Mouse (Mus musculus): ENCODE measurements around the gene Coil. TPM values are rescaled to one million over a fixed set of nuclear protein-coding genes. Genes with fewer than 3 reads are reported as not detected.
"Not testable (repeated sequence)": the region's sequence is repeated elsewhere in the genome, so short reads cannot be mapped to it uniquely, and the experiment has no call there.

Gene Coil
- polyA plus RNA-seq, 1 experiment, result 0.24 TPM

DNA sequence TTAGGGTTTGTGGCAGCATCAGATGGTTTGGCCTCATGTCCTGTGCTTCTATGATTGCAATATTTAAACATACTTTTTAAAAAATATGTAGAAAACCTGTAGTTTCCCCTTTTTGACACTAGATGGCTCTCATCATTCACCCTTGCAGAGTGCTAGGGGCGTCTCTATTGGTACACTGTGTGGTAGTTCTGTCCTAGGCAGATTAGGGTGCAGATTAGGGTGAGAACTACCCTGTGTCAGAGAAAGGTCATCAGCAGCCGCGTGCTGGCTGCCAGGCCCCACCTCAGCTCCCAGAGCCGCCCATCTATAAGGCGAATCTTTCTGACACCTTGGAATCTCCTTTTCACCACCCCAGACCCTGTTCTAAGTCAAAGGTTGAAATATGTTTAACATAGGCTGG lies 19.5 kb downstream of the Coil start:
- H3K9me3 ChIP-seq (ENCODE audit: control insufficient read depth, low read length), result no peaks in the 10 kb centered on the region
- H3K4me3 ChIP-seq (replicated peaks), result no peak overlapping the region
- H3K36me3 ChIP-seq (ENCODE audit: control insufficient read depth), result peaks cover 10% of the 10 kb centered on the region
- no peaks in the 10 kb centered on the region for H3K27me3 ChIP-seq (ENCODE audit: control insufficient read depth)
- H3K4me1 ChIP-seq (ENCODE audit: control insufficient read depth), result peaks cover 5% of the 10 kb centered on the region
- TF ChIP-seq GATA1 (IDR thresholded peaks at IDR 0.05; ENCODE audit: low read length) (no peak), TAL1 (IDR thresholded peaks at IDR 0.05; ENCODE audit: low read length) (no peak)

DNA sequence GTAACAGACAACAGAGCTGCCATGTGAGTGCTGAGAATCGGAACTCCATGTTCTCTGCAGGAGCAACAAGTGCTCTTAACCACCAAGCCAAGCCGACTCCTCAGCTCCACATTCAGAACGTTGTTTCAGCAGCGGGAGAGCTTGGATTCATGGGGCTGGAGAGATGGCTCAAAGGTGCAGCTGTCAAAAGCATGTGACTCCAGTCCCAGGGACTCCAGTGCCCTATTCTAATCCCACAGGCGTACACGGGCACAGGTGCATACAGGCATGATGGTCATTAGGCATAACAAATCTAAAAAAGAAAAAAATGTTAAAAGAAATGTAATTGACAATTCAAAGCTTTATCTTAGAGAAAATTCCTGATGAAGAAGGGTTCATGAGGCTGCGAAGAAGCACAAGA lies 23.1 kb downstream of the Coil start:
- H3K9me3 ChIP-seq (ENCODE audit: control insufficient read depth, low read length), result no peaks in the 10 kb centered on the region
- H3K4me3 ChIP-seq (replicated peaks), result no peak overlapping the region
- H3K36me3 ChIP-seq (ENCODE audit: control insufficient read depth), result peaks cover 3% of the 10 kb centered on the region; the same call in 1 of the 2 replicates
- peaks cover 18% of the 10 kb centered on the region for H3K4me1 ChIP-seq (ENCODE audit: control insufficient read depth)
- no peak for TF ChIP-seq TAL1 (IDR thresholded peaks at IDR 0.05; ENCODE audit: low read length)
- no peak for TF ChIP-seq GATA1 (IDR thresholded peaks at IDR 0.05; ENCODE audit: low read length)
- H3K27me3 ChIP-seq (ENCODE audit: control insufficient read depth), result no peaks in the 10 kb centered on the region

DNA sequence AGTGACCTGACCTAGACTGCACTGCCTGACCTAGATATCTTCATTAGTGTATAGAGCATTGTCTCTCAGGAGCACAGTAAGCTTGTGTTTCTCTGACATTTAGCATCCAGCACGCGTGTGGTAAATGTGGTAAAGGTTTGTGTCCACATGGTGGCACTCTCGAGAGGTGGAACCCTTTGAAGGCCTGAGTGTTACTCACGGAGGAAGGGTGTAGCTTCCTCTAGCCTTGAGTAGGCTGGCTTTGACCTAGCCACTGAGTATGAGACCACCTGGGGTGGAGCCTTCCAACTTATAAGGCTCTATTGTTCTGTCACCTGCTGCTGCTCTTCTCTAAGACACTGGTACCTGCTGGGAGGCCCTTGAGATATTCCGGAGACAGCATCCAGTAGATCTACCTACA lies 23.6 kb downstream of the Coil start:
- no peaks in the 10 kb centered on the region for H3K36me3 ChIP-seq (ENCODE audit: control insufficient read depth)
- no peak overlapping the region for H3K4me3 ChIP-seq (replicated peaks)
- H3K27me3 ChIP-seq (ENCODE audit: control insufficient read depth), result no peaks in the 10 kb centered on the region
- H3K9me3 ChIP-seq (ENCODE audit: control insufficient read depth, low read length), result no peaks in the 10 kb centered on the region
- peaks cover 22% of the 10 kb centered on the region for H3K4me1 ChIP-seq (ENCODE audit: control insufficient read depth)
- no peak for TF ChIP-seq GATA1 (IDR thresholded peaks at IDR 0.05; ENCODE audit: low read length)
- no peak for TF ChIP-seq TAL1 (IDR thresholded peaks at IDR 0.05; ENCODE audit: low read length)

- Histone ChIP-seq H3K4me1 (ENCODE audit: control insufficient read depth) (peaks cover 31% of the 10 kb centered on the region), H3K4me3 (replicated peaks) (no peak overlapping the region), H3K9me3 (ENCODE audit: control insufficient read depth, low read length) (no peaks in the 10 kb centered on the region), H3K27me3 (ENCODE audit: control insufficient read depth) (no peaks in the 10 kb centered on the region), H3K36me3 (ENCODE audit: control insufficient read depth) (no peaks in the 10 kb centered on the region)
- TF ChIP-seq GATA1 (IDR thresholded peaks at IDR 0.05; ENCODE audit: low read length), result no peak
- TF ChIP-seq TAL1 (IDR thresholded peaks at IDR 0.05; ENCODE audit: low read length), result no peak
These were observed 24.4 kb downstream of the Coil start for GRCm38 (mm10) chr11:88994492-88994891.

DNA sequence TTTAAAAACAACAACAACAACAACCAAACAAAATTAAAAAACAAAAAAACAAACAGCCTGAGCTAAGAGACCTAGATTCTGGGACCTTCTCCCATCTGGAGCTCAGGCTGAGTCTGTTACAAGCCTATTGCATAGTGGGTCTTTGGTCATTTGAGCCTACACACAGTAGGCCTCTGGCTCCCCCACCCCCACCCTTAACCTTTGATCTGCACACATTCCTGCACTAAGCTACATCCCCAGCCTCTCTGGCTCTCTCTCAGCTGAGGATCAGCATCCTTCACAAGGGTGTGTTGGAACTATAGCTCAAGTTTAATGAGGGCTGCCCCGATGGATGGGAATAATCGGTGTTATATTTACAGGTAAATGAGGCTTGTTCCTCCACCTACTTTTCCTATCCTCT lies 25.6 kb downstream of the Coil start:
- Histone ChIP-seq H3K27me3 (ENCODE audit: control insufficient read depth) (no peaks in the 10 kb centered on the region), H3K9me3 (ENCODE audit: control insufficient read depth, low read length) (no peaks in the 10 kb centered on the region), H3K4me1 (ENCODE audit: control insufficient read depth) (peaks cover 42% of the 10 kb centered on the region), H3K4me3 (replicated peaks) (no peak overlapping the region), H3K36me3 (ENCODE audit: control insufficient read depth) (peaks cover 3% of the 10 kb centered on the region)
- TF ChIP-seq TAL1 (IDR thresholded peaks at IDR 0.05; ENCODE audit: low read length) (no peak), GATA1 (IDR thresholded peaks at IDR 0.05; ENCODE audit: low read length) (no peak)

DNA sequence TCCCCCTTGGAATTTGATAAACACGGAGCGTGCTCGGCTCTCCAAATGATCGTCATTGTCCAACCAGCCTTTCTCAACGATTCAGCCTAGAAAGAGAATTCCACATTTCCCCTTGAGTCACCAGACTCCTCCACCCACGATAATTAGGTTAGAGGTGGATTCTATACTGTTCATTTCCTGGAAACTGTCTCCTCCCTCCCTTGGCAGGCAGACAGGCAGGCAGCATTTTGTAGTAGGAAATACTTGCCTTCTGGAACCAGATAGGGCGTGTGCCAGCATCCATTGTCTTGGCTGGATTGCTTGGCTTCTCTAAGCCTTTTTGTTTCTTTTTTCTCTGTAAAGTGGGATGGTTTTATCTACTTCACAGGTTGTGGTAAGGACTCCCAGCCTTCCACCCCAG lies 26.4 kb downstream of the Coil start:
- H3K36me3 ChIP-seq (ENCODE audit: control insufficient read depth), result peaks cover 6% of the 10 kb centered on the region
- TF ChIP-seq TAL1 (IDR thresholded peaks at IDR 0.05; ENCODE audit: low read length) (no peak), GATA1 (IDR thresholded peaks at IDR 0.05; ENCODE audit: low read length) (no peak)
- H3K4me3 ChIP-seq (replicated peaks), result no peak overlapping the region
- no peaks in the 10 kb centered on the region for H3K9me3 ChIP-seq (ENCODE audit: control insufficient read depth, low read length)
- no peaks in the 10 kb centered on the region for H3K27me3 ChIP-seq (ENCODE audit: control insufficient read depth)
- H3K4me1 ChIP-seq (ENCODE audit: control insufficient read depth), result peaks cover 49% of the 10 kb centered on the region

DNA sequence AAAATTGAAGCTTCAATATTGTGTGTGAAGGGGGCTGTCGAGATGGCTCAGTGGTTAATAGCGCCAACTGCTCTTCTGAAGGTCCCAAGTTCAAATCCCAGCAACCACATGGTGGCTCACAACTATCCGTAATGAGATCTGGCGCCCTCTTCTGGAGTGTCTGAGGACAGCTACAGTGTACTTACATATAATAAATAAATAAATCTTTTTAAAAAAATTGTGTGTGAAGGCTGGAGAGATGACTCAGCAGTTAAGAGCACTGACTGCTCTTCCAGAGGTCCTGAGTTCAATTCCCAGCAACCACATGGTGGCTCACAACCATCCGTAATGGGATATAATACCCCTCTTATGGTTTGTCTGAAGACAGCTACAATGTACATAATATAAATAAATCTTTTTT lies 27.3 kb downstream of the Coil start:
- H3K36me3 ChIP-seq (ENCODE audit: control insufficient read depth), result peaks cover 13% of the 10 kb centered on the region
- H3K4me1 ChIP-seq (ENCODE audit: control insufficient read depth), result peaks cover 56% of the 10 kb centered on the region
- H3K9me3 ChIP-seq (ENCODE audit: control insufficient read depth, low read length); H3K27me3 ChIP-seq (ENCODE audit: control insufficient read depth); H3K4me3 ChIP-seq (replicated peaks): not testable (repeated sequence)

DNA sequence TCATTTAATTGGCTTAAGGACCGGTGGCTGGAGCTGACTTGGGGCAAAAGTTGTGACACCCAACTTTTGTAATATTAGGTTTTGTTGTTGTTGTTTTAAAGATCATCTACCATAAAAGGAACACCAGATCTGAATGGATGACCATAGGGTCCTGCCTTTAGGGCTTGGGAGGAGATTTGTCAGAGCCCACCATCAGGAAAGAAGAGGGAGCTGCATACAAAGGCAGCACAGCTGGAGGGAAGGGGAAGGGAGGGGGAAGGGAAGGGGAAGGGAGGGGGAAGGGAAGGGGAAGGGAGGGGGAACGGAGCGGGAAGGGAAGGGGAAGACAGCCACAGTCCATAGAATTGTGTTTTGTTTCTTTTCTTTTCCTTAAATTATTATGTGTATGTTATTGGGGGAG lies 28.4 kb downstream of the Coil start:
- peaks cover 66% of the 10 kb centered on the region for H3K4me1 ChIP-seq (ENCODE audit: control insufficient read depth)
- no peak for TF ChIP-seq GATA1 (IDR thresholded peaks at IDR 0.05; ENCODE audit: low read length)
- peaks cover 22% of the 10 kb centered on the region for H3K36me3 ChIP-seq (ENCODE audit: control insufficient read depth)
- peak overlapping the region; percentile 70 for H3K4me3 ChIP-seq (replicated peaks)
- H3K27me3 ChIP-seq (ENCODE audit: control insufficient read depth), result no peaks in the 10 kb centered on the region
- H3K9me3 ChIP-seq (ENCODE audit: control insufficient read depth, low read length), result no peaks in the 10 kb centered on the region

GRCm38 (mm10) chr11:88998974-88999722 lies 29.1 kb downstream of the Coil start, which contains the start of gene Trim25:
Trim25 (plus strand) TSS chr11:88999376.
- Histone ChIP-seq H3K9me3 (ENCODE audit: control insufficient read depth, low read length) (no peaks in the 10 kb centered on the region), H3K4me3 (replicated peaks) (peak within 1 kb of the TSS; percentile 70), H3K4me1 (ENCODE audit: control insufficient read depth) (peaks cover 66% of the 10 kb centered on the region), H3K27me3 (ENCODE audit: control insufficient read depth) (no peaks in the 10 kb centered on the region), H3K36me3 (ENCODE audit: control insufficient read depth) (peaks cover 28% of the 10 kb centered on the region)
- TF ChIP-seq TAL1 (IDR thresholded peaks at IDR 0.05; ENCODE audit: low read length) (no peak), GATA1 (IDR thresholded peaks at IDR 0.05; ENCODE audit: low read length) (no peak)

All from erythroblast, embryonic 14.5 days (primary cell).